Mouse (Mus musculus) splenic B cell, adult 2 months (primary cell): ENCODE results near the gene Gm42742.
A peak's percentile ranks its signal among the peaks of the same experiment; 100 is the strongest.

Experiments
- DNase-seq: peaks from one replicate; pipeline ENCODE4 v3.0.0-alpha.2; 2011; ENCODE audit warnings: low read depth, low spot score
- H3K27me3 ChIP-seq: 2 replicates; pipeline ENCODE4 v1.6.1; 2012; ENCODE audit warnings: mild to moderate bottlenecking, low read length, moderate library complexity, mixed read lengths; ENCODE audit not compliant: control insufficient read depth, poor library complexity, insufficient read depth, severe bottlenecking
- H3K36me3 ChIP-seq: 2 replicates; pipeline ENCODE4 v1.6.1; 2012; ENCODE audit warnings: mild to moderate bottlenecking, low read length, moderate library complexity, mixed read lengths; ENCODE audit not compliant: control insufficient read depth, poor library complexity, insufficient read depth, severe bottlenecking

Gm42742 gene

DNA sequence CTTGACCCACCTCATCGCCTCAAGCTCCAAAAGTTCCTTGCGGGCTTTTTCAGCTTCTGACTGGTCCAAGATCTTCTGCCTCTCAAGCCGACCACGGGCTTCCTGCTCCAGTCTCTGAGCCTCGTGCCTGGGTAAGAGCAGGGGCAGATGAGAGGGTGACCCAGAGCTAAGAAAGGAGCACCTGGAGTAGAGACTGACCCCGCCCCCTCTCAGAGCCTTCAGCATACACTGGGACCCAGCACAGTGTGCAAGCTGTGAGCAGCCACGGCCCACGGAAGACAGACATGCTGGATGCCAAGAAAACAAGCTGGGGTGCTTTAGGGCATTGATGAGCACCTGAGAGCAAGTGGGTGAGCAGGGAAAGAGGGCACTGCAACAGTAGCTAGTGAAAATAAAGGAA, 32.1 kb downstream of the Gm42742 start:
- Histone ChIP-seq H3K36me3 (peaks cover 4% of the 10 kb centered on the region), H3K27me3 (no peaks in the 10 kb centered on the region)
- no peak for DNase-seq

DNA sequence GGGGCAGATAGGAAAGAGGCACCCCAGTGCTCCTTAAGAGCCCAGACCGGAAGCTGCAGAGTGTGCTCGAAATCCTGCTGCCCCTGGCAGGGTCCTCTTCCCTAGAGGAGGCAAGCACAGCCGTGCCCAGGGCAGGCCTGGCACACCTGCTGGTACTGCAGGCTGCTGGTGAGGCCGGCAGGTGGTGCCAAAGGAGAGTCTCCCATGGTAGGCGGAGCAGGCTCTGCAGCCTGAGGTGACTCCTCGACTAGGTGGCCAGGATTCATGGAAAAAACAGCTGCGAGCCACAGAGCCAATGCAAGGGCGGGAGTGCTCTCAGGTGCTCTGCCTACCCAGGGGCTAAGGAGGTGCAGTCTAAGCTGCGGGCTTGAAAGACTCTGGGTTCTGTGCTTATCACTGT, 34.6 kb downstream of the Gm42742 start:
- H3K36me3 ChIP-seq = peaks cover 2% of the 10 kb centered on the region
- H3K27me3 ChIP-seq = no peaks in the 10 kb centered on the region
- peak; percentile 42 for DNase-seq

DNA sequence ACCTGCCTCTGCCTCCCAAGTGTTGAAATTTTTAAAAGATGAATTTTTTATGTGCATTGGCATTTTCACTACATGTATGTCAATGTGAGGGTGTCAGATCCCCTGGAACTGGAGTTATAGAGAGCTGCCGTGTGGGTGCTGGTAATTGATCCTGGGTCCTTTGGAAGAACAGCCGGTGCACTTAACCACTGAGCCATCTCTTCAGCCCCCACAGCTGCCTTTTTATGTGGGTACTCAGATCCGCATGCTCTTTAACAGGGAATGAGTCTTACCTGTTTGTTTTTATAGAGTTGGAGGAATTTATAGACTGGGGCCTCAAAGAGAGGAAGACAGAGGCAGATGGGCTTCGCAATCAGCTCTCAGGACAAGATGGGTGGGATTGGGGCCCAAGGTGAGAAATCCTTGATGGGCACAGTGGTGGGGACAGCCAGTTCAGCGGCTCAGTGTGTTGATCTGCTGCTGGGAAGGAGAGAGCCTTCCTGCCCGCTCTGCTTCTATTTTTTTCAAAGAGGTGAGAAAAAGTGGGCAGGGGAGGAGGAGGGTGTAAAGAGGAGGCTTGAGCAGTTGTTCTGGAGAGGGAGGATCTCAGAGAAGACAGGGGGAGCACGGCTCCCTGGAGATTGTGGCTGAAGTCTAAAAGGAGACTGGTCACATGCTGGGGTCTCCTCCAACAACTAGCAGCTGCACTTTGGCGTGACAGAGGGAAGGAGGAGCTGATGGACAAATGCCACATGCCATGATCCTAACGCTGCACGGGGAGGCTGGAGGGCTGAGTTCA, 36.0 kb downstream of the Gm42742 start:
- H3K27me3 ChIP-seq = no peaks in the 10 kb centered on the region
- DNase-seq = no peak
- peaks cover 2% of the 10 kb centered on the region for H3K36me3 ChIP-seq

DNA sequence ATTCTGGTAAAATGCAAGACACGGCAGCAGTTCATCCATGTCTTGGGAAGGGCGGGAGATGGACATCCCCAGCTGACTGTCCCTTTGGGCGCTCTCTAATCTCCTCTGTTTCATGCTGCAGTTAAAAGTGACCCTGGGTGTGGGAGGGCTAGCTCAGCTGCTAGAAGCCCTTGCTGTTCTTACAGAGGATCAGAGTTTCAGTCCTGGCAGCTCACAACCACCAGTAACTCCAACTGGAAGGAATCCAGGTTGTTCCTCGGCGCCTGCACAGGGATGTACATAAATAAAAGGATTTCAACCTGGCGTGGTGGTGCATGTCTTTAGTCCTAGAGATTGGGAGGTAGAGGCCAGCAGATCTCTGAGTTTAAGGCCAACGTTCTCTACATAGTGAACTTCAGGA, 37.8 kb downstream of the Gm42742 start:
- peaks cover 4% of the 10 kb centered on the region for H3K36me3 ChIP-seq
- H3K27me3 ChIP-seq = no peaks in the 10 kb centered on the region
- no peak for DNase-seq

DNA sequence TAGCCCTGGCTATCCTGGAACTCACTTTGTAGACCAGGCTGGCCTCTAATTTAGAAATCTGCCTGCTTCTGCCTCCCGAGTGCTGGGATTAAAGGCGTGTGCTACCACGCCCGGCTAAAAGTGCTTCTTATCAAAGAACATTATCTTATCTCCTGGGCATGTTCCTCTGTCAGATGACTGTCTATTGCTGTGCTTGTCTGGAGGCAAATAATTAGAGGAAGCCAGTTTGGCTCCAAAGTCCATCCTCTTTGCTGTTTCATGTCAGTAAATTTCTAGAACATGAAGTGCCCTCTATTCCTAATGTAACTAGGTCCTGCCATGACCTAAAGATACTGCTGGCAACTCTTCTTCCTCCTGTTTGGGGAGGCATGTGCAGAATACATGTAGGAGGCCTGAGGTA, 38.8 kb downstream of the Gm42742 start:
- no peak for DNase-seq
- no peaks in the 10 kb centered on the region for H3K27me3 ChIP-seq
- peaks cover 6% of the 10 kb centered on the region for H3K36me3 ChIP-seq

DNA sequence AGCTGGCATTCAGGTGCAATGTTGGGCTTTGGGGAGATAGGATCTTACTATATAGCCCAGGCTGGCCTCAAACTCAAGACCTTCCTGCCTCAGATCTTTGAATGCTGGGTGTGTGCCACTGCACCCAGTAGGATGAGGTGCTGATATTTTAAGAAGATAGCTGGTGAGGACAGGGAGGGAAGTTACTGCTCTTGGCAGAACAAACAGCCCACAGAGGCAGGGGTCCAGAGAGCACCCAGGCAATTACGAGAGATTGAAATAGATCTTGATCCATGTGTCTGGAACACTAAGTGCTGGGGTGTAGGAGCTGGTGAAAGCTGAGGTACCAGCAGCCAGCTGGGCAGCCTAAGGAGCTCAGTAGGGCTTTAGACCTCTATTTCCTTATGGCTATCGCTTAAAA, 39.3 kb downstream of the Gm42742 start:
- DNase-seq = no peak
- Histone ChIP-seq H3K36me3 (peaks cover 6% of the 10 kb centered on the region), H3K27me3 (no peaks in the 10 kb centered on the region)

DNA sequence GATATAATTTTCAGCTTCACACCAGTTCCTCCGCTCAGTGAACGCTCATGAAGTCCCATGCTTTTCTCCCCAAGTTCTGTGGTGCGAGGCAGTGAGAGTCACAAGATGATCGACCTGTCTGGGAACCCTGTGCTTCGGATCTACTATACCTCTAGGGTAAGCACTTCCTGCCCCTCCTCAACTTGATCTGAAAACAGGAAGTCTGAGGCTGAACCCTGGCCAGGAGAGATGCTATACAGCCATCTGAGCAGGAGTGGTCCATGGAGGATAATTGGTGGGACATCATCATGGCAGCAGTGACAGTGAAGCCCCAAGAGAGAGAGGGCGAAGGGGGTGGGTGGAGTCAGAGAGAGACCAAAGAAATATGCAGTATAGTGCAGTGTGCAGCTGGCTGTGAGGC, 42.1 kb downstream of the Gm42742 start:
- Histone ChIP-seq H3K36me3 (peaks cover 6% of the 10 kb centered on the region), H3K27me3 (no peaks in the 10 kb centered on the region)
- DNase-seq = peak; percentile 9

DNA sequence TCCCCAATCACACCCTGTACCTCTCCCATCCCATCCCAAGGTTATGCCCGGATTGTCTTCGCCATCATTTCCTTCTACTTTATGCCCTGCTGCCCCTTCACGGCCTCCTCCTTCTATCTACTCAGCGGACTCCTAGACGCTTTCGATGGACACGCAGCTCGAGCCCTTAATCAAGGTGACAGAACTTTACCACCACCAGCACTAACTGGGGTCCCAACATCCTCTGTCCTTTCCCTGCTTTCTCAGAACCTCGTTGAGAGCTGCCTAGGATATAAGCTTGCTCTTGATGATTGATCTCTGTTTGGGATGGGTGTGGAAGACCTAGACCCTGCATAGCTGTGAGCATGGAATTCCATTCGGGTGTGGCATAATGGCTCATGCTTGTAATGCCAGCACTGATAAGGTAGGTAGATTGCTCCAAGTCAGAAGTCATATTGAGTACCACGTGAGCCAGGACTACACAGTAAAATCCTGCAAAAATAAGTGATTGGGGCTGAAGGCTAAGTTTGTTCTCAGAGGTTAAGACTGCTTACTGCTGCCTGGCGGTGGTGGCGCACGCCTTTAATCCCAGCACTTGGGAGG, 43.9 kb downstream of the Gm42742 start:
- DNase-seq = peak; percentile 7
- H3K36me3 ChIP-seq = peaks cover 6% of the 10 kb centered on the region

DNA sequence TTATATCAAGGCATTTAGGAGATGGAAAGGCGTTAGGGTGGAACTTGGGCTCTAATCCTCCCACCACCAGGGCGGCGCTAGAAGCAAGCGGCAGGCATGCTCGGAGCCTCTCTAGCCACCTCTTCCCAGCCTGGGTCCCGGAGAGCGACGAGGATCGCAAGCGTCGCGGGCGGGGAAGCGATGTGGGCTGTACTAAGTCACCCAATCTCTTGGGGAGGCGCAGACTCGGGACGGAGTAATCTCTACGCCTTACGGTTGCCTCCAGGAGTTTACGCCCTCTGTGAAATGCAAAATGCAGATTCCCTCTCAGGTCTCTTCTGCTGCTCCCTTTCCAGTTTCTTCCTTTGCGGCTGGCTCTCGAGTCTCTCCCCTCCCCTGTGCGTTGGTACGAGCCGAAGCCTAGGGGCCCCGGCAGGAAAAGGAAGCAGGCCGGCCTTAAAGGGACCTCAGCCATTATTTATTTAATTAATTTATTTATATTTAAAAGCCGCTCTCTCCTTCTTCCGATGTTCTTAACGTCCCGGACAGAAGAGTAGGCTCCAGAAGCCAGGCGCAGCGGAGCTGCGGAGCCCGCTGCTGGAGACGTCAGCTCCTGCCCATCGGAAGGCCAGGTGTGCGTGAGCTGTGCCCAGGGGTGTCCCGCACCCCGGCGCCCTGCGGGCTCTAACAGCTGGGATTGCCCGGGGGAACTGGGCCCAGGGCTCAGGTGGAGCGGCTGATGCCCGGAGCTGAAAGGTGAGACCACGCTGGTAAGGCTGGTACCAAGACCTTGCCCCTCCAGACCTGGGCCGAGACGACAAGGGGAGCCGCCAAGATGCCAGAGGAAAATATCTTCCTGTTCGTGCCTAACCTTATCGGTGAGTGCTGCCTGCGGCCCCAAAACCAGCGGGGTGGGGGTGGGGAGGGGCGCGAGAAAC, 44.7 kb downstream of the Gm42742 start, which contains the start of gene Cdiptos:
Cdiptos (minus strand) TSS at position 149 of the 917 bp plus-strand sequence.
- Histone ChIP-seq H3K36me3 (peaks cover 6% of the 10 kb centered on the region), H3K27me3 (no peaks in the 10 kb centered on the region)
- peak; percentile 96 for DNase-seq

More for the DNA sequence above, 43.9 kb downstream of the Gm42742 start:
- H3K27me3 ChIP-seq = no peaks in the 10 kb centered on the region

DNA sequence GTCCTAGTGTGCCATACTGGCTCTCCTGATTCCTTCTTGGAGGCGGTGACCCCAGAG, 45.2 kb downstream of the Gm42742 start, which contains the start of gene Cdipt:
Cdipt (plus strand) TSS at position 22 of the 57 bp plus-strand sequence.
- H3K27me3 ChIP-seq = no peaks in the 10 kb centered on the region
- peaks cover 6% of the 10 kb centered on the region for H3K36me3 ChIP-seq
- no peak for DNase-seq

DNA sequence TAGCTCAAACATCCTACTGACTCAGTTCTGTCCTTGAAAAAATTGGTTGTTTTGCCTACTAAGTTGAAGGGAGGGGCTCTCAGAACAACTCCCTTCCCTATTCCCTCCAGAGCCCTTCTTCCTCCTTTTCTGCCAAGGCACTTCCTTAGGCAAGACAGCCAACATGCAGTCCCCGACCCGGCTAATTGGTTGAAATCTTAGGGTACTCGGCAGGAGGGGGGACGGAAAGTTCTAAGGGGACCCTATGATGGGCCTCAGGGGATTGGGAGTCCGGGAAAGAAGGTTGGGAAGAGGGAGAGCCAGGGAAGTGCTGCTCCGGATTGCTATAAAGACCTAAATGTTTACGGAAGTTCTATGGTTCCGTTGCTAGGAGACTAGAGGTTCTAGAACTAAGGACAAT, 45.4 kb downstream of the Gm42742 start:
- Histone ChIP-seq H3K36me3 (peaks cover 6% of the 10 kb centered on the region), H3K27me3 (no peaks in the 10 kb centered on the region)
- DNase-seq = no peak

DNA sequence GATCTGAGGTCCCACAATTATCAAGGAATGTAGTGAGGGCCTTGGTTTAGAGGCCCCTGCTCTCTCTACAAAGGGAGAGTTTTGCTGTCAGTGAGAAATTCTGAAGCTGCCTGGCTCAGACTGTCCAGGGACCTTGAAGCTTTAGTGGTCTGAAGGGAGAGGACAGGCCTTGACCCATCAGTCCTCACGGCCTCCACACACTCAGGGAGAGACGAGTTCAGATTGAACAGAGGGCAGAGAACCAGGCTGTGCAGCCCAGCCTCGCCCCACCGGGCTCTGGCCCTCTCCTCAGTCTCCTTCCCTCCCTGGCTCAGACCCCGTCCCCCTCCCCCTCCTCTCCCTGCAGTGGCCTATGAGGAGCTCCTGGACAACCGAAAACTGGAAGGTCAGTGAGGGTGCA, 53.5 kb downstream of the Gm42742 start:
- H3K36me3 ChIP-seq = no peaks in the 10 kb centered on the region

DNA sequence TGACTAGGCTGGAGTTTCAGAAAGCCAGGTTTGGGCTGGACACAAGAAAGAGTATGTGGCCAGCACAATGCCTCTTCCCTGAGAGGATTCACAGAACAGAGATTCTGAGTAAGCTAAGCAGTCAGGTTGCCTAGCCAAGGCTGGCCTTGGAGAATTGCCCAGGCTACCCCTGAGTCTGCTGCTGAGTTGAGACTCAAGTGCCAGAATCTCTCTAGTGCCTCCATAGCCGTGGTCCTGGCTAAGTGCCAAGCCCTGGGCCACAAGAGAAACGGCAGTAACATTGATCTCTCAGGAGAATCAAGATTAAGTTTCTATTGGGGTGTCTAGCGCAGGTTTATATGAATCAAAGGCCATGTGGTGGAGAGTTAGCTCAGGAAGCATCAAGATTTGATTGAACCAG, 55.3 kb downstream of the Gm42742 start:
- no peak for DNase-seq
- Histone ChIP-seq H3K36me3 (no peaks in the 10 kb centered on the region), H3K27me3 (no peaks in the 10 kb centered on the region)

More for the DNA sequence above, 53.5 kb downstream of the Gm42742 start:
- no peak for DNase-seq
- no peaks in the 10 kb centered on the region for H3K27me3 ChIP-seq
